Mouse (Mus musculus) kidney, adult 18-20 months (tissue): ENCODE data around the gene Gpx1.
"Not testable (repeated sequence)": the region's sequence is repeated elsewhere in the genome, so short reads cannot be mapped to it uniquely, and the experiment has no call there.

Source experiments
- DNase-seq: peaks from one replicate; pipeline ENCODE4 v3.0.0; 2021

Gene Gpx1

DNA sequence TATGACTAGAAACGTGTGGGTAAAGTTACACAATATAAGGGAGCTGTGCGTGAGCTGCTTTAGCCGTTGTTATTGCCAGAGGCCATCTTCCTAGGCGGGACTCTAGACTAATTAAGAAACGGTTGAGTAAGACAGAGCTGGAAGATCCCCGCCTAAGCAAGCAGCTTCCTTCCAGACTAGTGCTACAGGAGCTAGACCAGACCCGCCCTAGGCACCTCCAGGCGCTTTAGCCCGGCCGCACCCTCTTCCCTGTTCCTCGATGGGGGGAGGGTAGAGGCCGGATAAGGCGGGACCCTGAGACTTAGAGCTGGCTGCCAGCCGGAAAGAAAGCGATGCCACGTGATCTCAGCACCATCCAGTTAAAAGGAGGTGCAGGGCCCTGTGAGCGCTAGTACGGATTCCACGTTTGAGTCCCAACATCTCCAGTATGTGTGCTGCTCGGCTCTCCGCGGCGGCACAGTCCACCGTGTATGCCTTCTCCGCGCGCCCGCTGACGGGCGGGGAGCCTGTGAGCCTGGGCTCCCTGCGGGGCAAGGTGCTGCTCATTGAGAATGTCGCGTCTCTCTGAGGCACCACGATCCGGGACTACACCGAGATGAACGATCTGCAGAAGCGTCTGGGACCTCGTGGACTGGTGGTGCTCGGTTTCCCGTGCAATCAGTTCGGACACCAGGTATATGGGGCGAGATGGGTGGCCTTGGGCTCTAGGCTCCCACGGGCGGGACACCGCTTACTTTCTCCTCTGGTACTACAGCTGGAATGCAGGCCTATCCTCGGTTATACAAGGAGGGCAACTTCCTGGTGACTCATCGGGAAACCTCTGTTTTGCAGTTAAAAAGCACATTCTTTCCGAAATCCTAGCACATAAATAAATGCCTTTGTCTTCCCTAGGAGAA lies at the start of gene Gpx1:
Gpx1 (plus strand) TSS at position 18 of the 896 bp plus-strand sequence.
- DNase-seq, result peak; percentile 94

DNA sequence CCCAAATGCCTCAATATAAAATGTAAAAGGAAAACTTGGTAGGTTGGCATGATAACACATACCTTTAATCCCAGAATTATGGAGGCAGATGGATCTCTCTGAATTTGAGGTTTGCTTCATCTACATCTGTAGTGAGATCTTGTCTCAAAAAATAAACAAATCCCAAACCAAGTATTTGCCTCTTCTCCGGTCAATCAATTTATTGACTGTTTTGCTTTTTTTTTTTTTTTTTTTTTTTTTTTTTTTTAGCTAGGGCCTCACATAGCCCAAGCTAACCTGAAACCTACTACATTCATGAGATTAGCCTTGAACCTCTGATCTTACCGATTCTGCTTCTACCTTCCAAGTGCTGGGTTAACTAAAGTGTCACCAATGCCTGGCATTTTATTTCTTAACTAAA lies 49.4 kb upstream of the Gpx1 start:
- no peak for DNase-seq

DNA sequence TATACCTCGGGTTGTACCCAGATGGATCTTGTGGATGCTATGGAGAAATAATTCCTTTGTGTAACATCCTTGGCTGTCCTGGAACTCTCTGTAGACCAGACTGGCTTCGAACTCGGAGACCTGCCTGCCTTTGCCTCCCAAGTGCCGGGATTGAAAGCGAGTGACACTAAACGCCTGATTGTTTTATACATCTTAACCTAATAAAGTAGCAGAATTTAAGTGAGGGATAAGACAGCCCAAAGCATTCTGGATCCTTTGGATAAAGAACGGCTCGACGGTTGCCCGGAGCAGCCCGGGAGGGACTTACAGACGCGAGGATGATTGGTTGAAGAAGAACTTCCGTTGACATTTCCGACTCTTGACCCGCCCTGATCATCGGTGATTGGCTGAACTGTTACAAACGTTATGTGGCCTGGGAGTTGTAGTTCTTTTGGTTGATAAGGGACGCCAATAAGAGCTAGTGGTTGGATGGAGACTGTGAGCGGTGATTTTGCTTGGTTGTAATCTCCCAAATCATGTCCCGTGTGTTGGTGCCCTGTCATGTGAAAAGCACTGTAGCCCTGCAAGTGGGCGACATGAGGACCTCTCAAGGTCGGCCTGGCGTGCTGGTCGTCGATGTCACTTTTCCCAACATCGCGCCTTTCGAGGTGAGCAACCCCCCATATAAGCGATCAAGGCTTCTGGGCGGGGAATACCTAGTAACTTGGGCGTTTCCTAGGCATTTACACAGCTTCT lies 48.5 kb upstream of the Gpx1 start, which contains the start of gene Nicn1:
Nicn1 (plus strand) TSS at position 414 of the 735 bp plus-strand sequence.
- DNase-seq, result peak; percentile 89

DNA sequence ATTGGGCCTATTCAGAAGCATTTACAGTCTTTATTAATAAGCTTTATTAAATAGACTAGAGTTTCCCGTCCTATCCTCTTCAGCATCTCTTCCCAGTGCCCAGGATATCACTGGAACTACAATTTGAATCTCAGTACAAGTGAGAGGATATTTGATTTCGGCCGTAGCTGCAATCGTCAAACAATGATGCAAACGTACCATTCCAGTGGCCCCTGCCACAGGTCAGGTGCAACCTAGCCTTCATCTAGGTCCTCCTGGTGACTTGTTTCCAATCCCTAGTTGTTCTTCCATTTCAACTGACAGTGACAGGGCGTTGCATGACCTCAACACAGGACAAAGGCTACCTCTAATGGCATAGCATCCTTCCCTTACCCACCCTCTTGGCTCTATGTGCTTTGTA lies 47.9 kb upstream of the Gpx1 start:
- DNase-seq, result no peak

DNA sequence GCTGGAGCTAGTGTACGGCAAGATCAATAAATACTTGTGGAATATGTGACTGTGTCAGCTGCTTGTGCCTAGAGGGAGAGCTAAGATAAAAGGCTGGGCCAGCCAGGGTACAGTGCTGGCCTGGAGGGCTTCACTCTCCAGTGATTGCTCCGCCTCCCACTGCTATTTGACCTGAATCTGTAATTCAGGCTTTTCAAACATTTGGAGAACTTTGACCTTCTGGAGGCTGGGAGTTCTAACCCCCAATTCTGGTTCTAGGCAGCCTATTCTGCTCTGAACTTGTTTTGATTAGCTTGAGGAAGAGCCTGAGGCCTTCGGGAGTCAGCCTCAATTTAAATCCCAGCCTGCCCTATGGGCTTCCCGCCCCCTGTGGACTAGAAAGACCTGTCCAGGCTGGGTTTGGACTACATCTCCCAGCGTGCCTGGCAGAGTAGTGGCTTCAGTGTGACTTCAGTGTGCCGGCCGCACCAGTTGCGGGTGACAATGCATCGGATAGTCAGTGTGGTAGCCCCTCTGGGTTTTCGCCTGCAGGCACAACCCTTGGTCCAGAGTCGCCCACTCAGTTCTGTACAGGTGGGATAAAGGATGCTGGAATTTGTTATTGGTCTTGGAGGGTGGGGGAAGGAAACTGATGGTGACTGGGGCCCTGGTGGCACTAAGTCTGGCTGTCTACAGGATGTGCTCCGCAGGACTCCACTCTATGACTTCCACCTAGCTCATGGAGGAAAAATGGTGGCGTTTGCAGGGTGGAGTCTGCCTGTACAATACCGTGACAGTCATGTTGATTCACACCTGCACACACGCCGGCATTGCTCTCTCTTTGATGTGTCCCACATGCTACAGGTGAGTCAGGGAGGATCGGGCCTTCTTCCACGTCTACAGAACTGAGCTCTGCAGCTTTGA lies 42.0 kb upstream of the Gpx1 start, which contains the start of gene Amt:
Amt (plus strand) TSS at position 401 of the 903 bp plus-strand sequence.
- peak; percentile 85 for DNase-seq

DNA sequence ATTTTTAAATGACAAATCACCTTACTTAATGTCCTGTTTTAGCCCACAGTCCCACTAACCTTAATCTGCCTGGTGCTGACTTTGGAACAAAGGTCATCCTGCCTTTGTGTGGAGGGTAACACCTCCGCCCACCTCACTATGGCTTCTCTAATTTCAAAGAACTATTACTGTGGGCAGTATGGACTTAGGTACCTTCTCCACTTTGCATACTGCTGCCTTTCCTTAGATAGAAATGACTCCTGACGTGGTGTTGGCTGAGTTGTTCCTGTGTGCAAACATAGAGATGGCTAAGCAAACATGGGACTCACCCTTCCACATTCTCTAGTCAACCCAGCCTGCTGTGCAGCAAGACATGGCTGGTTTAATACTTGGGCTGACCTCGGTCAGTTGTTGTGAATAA lies 36.9 kb upstream of the Gpx1 start:
- DNase-seq, result no peak

DNA sequence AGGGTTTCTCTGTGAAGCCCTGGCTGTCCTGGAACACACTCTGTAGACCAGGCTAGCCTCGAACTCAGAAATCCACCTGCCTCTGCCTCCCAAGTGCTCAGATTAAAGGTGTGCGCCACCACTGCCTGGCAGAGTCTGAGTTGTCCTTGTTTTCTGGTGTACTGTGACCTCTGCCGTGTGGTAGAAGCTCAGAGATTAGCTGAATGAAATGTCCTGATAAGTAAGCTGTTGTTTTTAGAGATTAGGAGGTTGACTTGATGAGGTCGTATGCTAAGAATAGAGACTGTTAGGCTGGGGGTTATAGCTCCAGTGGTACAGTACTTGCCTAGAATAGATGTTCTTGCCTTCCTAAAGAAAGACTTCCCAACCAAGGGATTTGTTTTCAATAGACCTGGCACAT lies 34.0 kb upstream of the Gpx1 start:
- DNase-seq, result no peak

DNA sequence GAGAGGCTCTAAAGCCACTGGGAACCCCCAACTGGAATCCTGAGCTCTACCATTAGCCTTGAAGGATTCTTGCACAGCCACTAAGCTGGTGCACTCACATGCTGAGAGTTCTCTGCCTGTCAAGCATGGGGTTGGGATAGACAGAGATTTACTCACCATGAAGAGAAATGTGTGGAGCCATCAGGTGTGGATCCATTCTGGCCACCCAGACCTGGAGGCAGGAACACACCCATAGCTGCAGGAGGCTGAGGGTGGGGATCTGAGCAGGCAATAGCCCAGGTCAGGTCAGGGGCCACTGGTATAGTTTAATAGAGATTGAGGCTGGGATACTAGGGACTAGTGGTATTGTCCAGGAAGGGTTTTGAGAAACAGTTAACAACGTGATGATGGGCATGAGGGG lies 33.5 kb upstream of the Gpx1 start:
- DNase-seq, result no peak

DNA sequence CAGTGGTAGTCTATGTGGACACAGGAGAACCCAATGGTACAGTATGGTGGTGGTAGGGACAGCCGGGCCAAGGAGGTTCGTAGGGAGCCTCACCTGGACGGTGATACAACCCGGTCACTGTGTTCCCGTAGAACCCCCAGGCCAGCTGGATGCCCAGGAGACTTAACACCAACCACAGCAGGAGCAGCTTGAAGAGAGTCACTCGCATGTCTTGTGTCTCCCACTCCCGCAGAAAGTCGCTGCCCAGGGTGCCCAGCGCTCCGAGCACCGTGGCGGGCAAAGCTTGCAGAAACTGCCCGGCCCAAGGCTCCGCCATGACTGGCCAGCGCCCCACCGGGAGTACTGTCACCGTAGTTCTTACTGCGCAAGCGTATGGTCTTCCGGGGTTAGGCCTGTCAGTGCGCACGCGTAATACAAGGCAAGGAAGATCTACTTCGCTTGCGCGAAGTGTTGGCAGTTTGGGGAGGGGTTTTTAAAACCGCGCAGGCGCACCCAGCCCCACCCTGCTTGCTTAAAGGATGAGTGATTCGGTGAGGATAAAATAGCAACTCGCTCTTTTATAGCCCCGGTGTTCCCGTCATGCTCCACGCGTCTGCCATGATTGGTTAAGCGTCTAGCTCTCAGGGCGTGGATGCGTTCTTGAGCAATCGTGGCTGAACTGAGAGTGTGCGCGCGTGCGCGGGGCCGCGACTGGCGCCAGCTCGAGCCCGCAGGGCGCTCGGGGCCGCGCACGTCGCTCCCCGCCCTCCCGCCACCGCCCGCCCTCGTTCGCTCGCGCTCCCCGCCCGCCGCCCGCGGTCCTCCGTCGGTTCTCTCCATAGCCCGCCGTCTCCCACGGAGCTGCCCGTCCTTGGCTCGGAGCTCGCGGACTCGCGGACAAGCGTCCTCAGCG lies 32.8 kb upstream of the Gpx1 start, which contains the start of the genes Rhoa and Tcta:
Rhoa (plus strand) TSS at position 501 of the 892 bp plus-strand sequence.
Tcta (minus strand) TSS at position 532 of the 892 bp plus-strand sequence.
- peak; percentile 98 for DNase-seq

DNA sequence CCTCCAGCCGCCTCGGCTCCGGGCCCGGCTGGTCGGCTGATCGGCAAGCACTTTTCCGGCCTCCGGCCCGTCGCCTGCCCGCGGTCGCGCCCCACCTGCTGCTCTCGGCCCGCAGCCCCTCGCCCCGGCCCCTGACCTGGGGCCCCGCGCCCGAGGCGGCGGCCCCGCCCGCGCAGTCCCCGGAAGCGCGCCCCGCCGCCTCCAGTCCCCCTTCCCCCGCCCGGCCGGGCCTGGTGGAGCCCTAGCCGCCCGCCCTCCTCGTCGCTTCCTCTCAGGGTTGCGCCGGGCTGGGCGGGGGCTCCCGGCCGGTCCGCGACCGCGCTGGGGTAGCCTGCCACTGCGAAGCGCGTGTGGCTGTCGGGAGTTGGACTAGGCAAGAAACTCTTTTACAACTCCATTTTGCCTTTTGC lies 32.1 kb upstream of the Gpx1 start:
- DNase-seq, result peak; percentile 84

DNA sequence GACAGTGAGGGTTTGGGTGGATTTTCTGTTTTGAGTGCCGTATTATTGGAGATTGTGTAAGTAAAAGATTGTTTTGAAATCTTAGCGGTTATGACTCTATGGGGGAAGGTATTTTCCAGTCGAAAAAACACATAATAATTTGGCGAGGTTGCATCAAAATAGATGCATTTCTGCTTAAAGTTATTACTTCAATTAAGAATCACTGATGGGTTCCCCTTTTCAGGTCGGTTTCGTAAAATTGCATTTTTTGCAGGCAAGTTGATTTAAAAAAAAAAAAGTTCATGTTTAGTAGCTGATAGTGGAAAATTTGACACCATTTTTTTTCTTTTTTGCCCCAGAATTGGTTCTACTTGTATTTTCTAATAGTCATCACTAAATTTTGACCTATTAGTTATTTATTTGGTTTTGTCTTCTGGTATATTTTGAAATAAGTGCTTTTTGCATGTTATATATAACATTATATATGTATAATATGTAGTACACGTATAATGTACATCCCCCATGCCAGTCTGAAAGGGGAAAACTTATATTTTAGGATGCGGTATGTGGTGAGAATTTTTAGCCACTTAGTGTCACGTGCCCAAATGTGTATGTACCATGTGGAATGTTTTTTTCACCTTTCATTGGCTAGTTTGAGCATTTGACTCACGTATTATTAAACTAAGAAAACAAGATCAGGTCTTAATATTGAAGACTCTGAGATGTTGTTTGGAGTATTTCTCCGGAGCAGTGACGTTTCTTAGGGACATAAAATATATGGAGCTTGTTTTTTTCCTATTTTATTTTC lies 31.5 kb upstream of the Gpx1 start:
- DNase-seq, result no peak

DNA sequence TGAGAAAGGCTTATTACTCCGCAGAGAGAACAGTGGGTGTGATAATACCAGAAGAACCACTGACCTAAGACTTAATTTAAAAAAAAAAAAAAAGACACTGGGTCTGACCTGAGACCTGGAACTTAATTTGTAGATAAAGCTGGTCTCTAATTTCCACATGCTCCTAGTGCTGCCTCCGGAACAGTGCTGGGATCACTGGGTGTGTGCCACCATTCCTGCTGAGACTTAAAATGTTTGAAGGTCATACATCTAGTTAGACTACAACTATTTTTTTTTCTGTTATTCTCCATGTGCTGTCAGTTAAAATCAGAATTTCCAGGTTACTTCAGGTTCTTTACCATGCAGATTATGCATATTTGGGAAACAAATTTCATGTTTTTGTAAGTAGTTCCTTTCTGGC lies 30.6 kb upstream of the Gpx1 start:
- DNase-seq, result no peak

DNA sequence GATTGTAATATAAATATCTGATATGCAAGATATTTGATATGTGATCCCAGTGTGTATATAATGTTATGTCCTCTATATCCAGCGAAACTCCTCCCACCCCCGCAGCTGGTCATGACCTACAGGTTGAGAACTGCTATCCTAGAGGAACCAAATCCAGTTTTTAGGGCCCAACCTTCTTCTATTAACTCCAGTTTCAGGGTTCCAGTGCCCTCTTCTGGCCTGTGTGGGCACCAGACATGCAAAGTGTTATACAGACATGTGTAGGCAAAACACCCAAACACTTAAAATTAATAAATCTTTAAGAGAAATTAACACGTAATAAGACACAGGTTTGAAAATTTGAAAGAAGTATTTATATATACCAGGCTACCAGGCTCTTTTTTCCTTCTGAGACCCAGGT lies 21.1 kb upstream of the Gpx1 start:
- no peak for DNase-seq

DNA sequence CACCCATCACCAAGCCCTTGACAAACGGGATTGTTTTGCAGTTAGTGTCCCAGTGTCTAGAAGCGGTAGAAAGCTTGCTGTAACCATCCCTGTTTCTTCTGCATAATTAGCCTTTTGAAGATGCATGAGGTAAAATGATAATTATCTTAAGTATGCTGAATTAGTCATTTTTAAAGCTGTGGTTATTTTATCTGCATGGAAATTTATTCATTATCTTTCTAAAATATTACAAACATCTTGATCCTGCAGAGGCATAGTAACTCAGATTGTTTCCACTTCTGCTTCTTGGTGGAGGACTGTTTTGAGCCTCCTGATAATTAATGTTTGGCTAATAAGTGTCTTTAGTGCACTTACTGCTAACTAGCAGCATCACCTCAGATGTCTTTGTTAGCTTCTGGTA lies 20.2 kb upstream of the Gpx1 start:
- no peak for DNase-seq

DNA sequence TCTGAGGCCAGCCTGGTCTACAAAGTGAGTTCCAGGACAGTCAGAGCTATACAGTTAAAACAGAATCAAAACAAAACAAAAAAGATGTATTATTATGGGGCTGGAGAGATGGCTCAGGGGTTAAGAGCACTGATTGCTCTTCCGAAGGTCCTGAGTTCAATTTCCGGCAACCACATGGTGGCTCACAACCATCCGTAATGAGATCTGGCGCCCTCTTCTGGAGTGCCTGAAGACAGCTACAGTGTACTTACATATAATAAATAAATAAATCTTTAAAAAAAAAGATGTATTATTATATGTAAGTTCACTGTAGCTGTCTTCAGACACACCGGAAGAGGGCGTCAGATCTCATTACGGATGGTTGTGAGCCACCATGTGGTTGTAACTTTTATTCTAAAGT lies 16.6 kb upstream of the Gpx1 start:
- not testable (repeated sequence) for DNase-seq

DNA sequence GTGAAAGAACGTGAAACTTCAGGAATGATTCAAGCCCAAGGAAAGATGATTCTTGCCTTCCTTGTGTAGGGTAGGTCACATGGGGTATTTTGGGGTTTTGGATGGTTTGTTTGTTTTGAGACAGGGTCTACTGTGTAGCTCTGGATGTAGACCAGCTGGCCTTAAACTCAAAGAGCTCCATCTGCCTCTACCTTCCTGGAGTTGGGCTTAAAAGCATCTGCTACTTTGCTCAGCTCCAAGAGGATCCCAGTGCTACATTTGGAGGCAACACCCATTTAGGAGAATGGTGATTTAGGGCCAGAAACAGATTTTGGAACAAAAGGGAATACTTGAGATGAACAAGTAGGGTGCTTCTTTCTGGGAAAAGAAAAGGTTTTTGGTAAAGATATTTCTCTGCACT lies 13.9 kb upstream of the Gpx1 start:
- no peak for DNase-seq

DNA sequence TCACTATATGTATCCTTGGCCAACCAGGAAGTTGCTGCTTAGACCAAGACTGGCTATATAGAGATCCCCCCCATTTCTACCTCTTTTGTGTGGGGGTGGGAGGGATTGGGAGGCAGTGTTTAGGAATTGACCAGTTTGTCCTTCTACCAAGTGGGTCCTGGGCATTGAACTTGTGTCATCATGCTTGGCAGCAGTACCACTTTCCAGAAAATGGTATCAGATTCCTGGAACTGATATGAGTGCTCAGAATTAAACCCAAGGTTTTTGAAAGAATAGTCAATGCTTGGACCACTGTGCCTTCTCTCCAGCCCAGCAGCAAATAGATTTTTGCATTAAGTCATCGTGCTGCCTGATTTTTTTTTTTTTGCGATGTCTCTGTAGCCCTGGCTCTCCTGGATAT lies 12.9 kb upstream of the Gpx1 start:
- DNase-seq, result no peak

DNA sequence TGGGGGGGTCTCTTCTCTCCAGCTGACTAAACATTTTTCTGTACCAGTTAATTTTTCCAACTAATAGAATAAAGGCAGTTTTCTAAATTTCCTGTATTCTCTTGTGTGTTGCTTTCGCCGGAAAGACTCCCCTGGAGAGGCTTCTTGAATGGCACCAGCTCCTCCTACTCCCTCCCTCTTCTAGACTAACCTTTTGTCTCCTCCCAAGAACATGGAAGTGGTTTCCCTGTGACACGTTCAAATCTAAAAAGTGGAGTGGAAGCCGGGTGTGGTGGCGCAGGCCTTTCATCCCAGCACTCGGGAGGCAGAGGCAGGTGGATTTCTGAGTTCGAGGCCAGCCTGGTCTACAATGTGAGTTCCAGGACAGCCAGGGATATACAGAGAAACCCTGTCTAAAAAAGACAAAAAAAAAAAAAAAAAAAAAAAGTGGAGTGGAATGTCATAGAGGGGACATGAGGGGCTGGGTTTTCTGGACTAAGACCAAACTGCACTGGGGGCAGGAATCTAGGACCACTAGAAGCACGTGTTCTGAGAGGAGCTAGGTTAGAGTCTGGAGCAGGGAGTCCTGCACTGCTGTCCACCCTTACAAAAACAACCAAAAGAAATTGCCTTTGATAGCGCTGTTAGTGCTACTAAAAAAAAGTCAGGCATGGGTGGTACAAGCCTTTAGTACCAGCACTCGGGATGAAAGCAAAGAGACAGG lies 704 bp upstream of the Gpx1 start:
- no peak for DNase-seq

DNA sequence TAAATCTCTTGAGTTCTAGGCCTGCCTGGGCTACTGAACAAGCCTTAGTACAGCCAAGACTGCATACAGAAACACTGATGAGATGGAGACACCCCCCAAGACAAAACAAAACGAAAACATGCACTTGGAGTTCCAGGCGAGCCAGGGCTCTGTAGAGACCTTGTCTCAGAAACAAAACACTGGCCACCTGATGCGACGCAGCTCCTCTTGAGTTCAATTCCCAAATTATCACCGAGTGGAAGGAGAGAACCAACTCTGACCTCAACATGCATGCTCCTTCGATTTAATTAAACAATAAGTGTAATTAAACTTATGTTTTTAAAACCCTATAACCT lies 185 bp upstream of the Gpx1 start:
- no peak for DNase-seq

DNA sequence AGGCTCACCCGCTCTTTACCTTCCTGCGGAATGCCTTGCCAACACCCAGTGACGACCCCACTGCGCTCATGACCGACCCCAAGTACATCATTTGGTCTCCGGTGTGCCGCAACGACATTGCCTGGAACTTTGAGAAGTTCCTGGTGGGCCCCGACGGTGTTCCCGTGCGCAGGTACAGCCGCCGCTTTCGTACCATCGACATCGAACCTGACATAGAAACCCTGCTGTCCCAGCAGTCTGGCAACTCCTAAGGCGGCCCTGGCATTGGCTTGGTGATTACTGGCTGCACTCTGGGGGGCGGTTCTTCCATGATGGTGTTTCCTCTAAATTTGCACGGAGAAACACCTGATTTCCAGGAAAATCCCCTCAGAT lies 1.2 kb downstream of the Gpx1 start:
- no peak for DNase-seq
